Mouse (Mus musculus): ENCODE results near the gene Arl16. TPM values are rescaled to one million over a fixed set of nuclear protein-coding genes. Genes with fewer than 3 reads are reported as not detected.

Gene Arl16
- total RNA-seq, 2 experiments from 2014 or later, result 57.9 to 61.5 TPM

GRCm38 (mm10) chr11:120453306-120453705, 14.1 kb downstream of the Arl16 start, which contains the start of gene Pde6g:
TSS of gene Pde6g (minus strand) at chr11:120453500.
- no peak for DNase-seq (ENCODE audit: low spot score in 2 of 2)

GRCm38 (mm10) chr11:120452246-120452645, 15.2 kb downstream of the Arl16 start:
- DNase-seq (ENCODE audit: low spot score in 2 of 2), result no peak

GRCm38 (mm10) chr11:120447179-120447578, 20.2 kb downstream of the Arl16 start:
- no peak for DNase-seq (ENCODE audit: low spot score in 2 of 2)

- no peak for DNase-seq (ENCODE audit: low spot score in 2 of 2)
Measured at GRCm38 (mm10) chr11:120445475-120445874, 21.9 kb downstream of the Arl16 start.

GRCm38 (mm10) chr11:120444106-120444505, 23.3 kb downstream of the Arl16 start:
- no peak for DNase-seq (ENCODE audit: low spot score in 2 of 2)

GRCm38 (mm10) chr11:120442765-120443280, 24.6 kb downstream of the Arl16 start:
- DNase-seq (ENCODE audit: low spot score in 2 of 2), result no peak

- no peak for DNase-seq (ENCODE audit: low spot score in 2 of 2)
Measured at GRCm38 (mm10) chr11:120442344-120442743, 25.1 kb downstream of the Arl16 start, which contains the start of gene Tspan10. TSS of gene Tspan10 (plus strand) at chr11:120442644.

- DNase-seq (ENCODE audit: low spot score in 2 of 2), result no peak
Measured at GRCm38 (mm10) chr11:120437857-120438385, 29.5 kb downstream of the Arl16 start.

- peak; percentile 92 to 94 for DNase-seq (ENCODE audit: low spot score in 2 of 2)
Measured at GRCm38 (mm10) chr11:120437152-120437856, 30.1 kb downstream of the Arl16 start, which contains the start of gene Nploc4. TSS of gene Nploc4 (minus strand) at chr11:120437708.

- no peak for DNase-seq (ENCODE audit: low spot score in 2 of 2)
Measured at GRCm38 (mm10) chr11:120426727-120427126, 40.7 kb downstream of the Arl16 start.

- peak; percentile 70 to 73 for DNase-seq (ENCODE audit: low spot score in 2 of 2)
Measured at GRCm38 (mm10) chr11:120423569-120424295, 43.7 kb downstream of the Arl16 start.

- DNase-seq (ENCODE audit: low spot score in 2 of 2), result no peak
Measured at GRCm38 (mm10) chr11:120422651-120423568, 44.5 kb downstream of the Arl16 start.

- DNase-seq (ENCODE audit: low spot score in 2 of 2), result no peak
Measured at GRCm38 (mm10) chr11:120418592-120418991, 48.8 kb downstream of the Arl16 start.

- no peak for DNase-seq (ENCODE audit: low spot score in 2 of 2)
Measured at GRCm38 (mm10) chr11:120417852-120418251, 49.6 kb downstream of the Arl16 start.

Other genes starting within 250 kb of the Arl16 start
- 10 to 100 TPM; 21.9 to 26.0 TPM for gene Bahcc1, start 234.7 kb downstream of the Arl16 start, total RNA-seq (2021)
- 1,000 to 10,000 TPM; 2,523 to 2,576 TPM for gene Actg1, start 119.1 kb downstream of the Arl16 start, total RNA-seq (2021)
- gene Fscn2, start 106.1 kb downstream of the Arl16 start, total RNA-seq (2021), result not detected
- gene Faap100, start 88.8 kb downstream of the Arl16 start, total RNA-seq (2021), result 10 to 100 TPM; 58.8 to 62.0 TPM
- gene Nploc4, start 29.9 kb downstream of the Arl16 start, total RNA-seq (2021), result 10 to 100 TPM; 71.2 to 71.4 TPM
- gene Tspan10, start 25.0 kb downstream of the Arl16 start, total RNA-seq (2021), result 10 to 100 TPM in 1 of 2 experiments, not detected in 1; 12.5 TPM
- gene Pde6g, start 14.1 kb downstream of the Arl16 start, total RNA-seq (2021), result under 1 TPM; 0.20 to 0.41 TPM
- 10 to 100 TPM; 10.4 to 10.5 TPM for gene Oxld1, start 9.5 kb downstream of the Arl16 start, total RNA-seq (2021)
- 10 to 100 TPM; 26.5 to 27.8 TPM for gene Ccdc137, start 9.5 kb downstream of the Arl16 start, total RNA-seq (2021)
- gene Mrpl12, start 17.0 kb upstream of the Arl16 start, total RNA-seq (2021), result 10 to 100 TPM; 76.4 to 82.3 TPM
- gene Slc25a10, start 24.2 kb upstream of the Arl16 start, total RNA-seq (2021), result 10 to 100 TPM; 24.5 to 25.8 TPM
- under 1 TPM in 1 of 2 experiments, not detected in 1; 0.18 TPM for gene Gcgr, start 63.1 kb upstream of the Arl16 start, total RNA-seq (2021)
- 100 to 1,000 TPM in 1 of 2 experiments, 10 to 100 TPM in 1; 95.4 to 107 TPM for gene Mcrip1, start 82.1 kb upstream of the Arl16 start, total RNA-seq (2021)
- not detected for gene Ppp1r27, start 83.5 kb upstream of the Arl16 start, total RNA-seq (2021)
- gene P4hb, start 105.6 kb upstream of the Arl16 start, total RNA-seq (2021), result 100 to 1,000 TPM; 153 to 161 TPM
- gene Arhgdia, start 114.0 kb upstream of the Arl16 start, total RNA-seq (2021), result 100 to 1,000 TPM; 344 to 379 TPM
- 10 to 100 TPM; 79.8 to 91.3 TPM for gene Alyref, start 130.8 kb upstream of the Arl16 start, total RNA-seq (2021)
- gene Anapc11, start 130.8 kb upstream of the Arl16 start, total RNA-seq (2021), result 100 to 1,000 TPM in 1 of 2 experiments, 10 to 100 TPM in 1; 93.5 to 107 TPM
- gene Npb, start 140.9 kb upstream of the Arl16 start, total RNA-seq (2021), result 1 to 10 TPM; 2.2 to 2.4 TPM
- 100 to 1,000 TPM; 132 to 145 TPM for gene Pcyt2, start 150.3 kb upstream of the Arl16 start, total RNA-seq (2021)
- 10 to 100 TPM; 33.5 to 39.7 TPM for gene Sirt7, start 157.6 kb upstream of the Arl16 start, total RNA-seq (2021)
- gene Mafg, start 166.0 kb upstream of the Arl16 start, total RNA-seq (2021), result 10 to 100 TPM; 79.3 to 86.7 TPM
- gene Pycr1, start 176.2 kb upstream of the Arl16 start, total RNA-seq (2021), result 1 to 10 TPM; 3.5 to 5.3 TPM
- gene Myadml2, start 180.6 kb upstream of the Arl16 start, total RNA-seq (2021), result 1 to 10 TPM; 1.1 to 2.1 TPM
- gene Notum, start 193.6 kb upstream of the Arl16 start, total RNA-seq (2021), result 1 to 10 TPM; 5.8 to 7.4 TPM
- 10 to 100 TPM; 55.5 to 62.5 TPM for gene Aspscr1, start 205.4 kb upstream of the Arl16 start, total RNA-seq (2021)
- gene Cenpx, start 246.1 kb upstream of the Arl16 start, total RNA-seq (2021), result 10 to 100 TPM; 30.1 to 32.0 TPM
- gene Lrrc45, start 246.3 kb upstream of the Arl16 start, total RNA-seq (2021), result 10 to 100 TPM; 61.1 to 71.1 TPM

Data from layer of hippocampus, postnatal 10 days (tissue).